In genomic region chr4:152512221-152512925, GRCm38 (mm10) we compare ENCODE assay signal across 11 mouse cellular contexts. TPM values are rescaled to one million over a fixed set of nuclear protein-coding genes. Genes with fewer than 3 reads are reported as not detected.
DNase-seq lines count a peak whose midpoint lies in the region; ATAC-seq lines count a peak whose summit lies in the region.
"Had no signal": no experiment of that assay in that cellular context is flagged by ENCODE, and none has a peak within 500 bp of the region (broad histone marks: within the 10 kb centered on the region; RNA-seq: fewer than 3 reads in every experiment).

No protein-coding gene starts in this region.

- no peak overlapping the region for H3K9ac ChIP-seq in forebrain, embryonic 13.5 days
- no peak overlapping the region for H3K9ac ChIP-seq in neural tube, embryonic 12.5 days
- H3K9ac ChIP-seq in heart, embryonic 11.5 days (ENCODE audit: low read depth, low read length) = no peak overlapping the region
- H3K9ac ChIP-seq: heart, embryonic 12.5 days had no signal

- H3K27me3 ChIP-seq in forebrain, embryonic 13.5 days = 0 out of 2 replicates have a peak, but pooled peaks cover 3% of the 10 kb centered on the region
- H3K27me3 ChIP-seq in limb, embryonic 10.5 days (ENCODE audit: low read depth, poor library complexity, severe bottlenecking) = peaks cover 7% of the 10 kb centered on the region; the same call in 1 of the 2 replicates
- no peaks in the 10 kb centered on the region for H3K27me3 ChIP-seq in neural tube, embryonic 12.5 days (replicated peaks)
- no peaks in the 10 kb centered on the region for H3K27me3 ChIP-seq in heart, embryonic 11.5 days (ENCODE audit: control insufficient read depth, insufficient read depth, low read length)
- H3K27me3 ChIP-seq: heart, embryonic 12.5 days had no signal

- H3K9me3 ChIP-seq in forebrain, embryonic 13.5 days (replicated peaks) = no peaks in the 10 kb centered on the region
- H3K9me3 ChIP-seq in limb, embryonic 10.5 days (replicated peaks) = no peaks in the 10 kb centered on the region
- no peaks in the 10 kb centered on the region for H3K9me3 ChIP-seq in neural tube, embryonic 12.5 days
- H3K9me3 ChIP-seq in heart, embryonic 11.5 days (replicated peaks; ENCODE audit: control insufficient read depth, low read length) = no peaks in the 10 kb centered on the region

- intact Hi-C loops in gastrocnemius, postnatal 14 days (cut with DNase I; ENCODE audit: low total_unique reads) = no loop called here

- H3K4me1 ChIP-seq in forebrain, embryonic 13.5 days = peaks cover 21% of the 10 kb centered on the region
- H3K4me1 ChIP-seq in limb, embryonic 10.5 days = peaks cover 20% of the 10 kb centered on the region
- peaks cover 7% of the 10 kb centered on the region for H3K4me1 ChIP-seq in neural tube, embryonic 12.5 days
- no peaks in the 10 kb centered on the region for H3K4me1 ChIP-seq in heart, embryonic 11.5 days (ENCODE audit: control insufficient read depth, insufficient read depth, low read length)
- H3K4me1 ChIP-seq: heart, embryonic 12.5 days had no signal

- 22% methylated on average over 18 of the region's 18 CpGs for WGBS in forebrain, embryonic 13.5 days
- 42% methylated on average over 18 of the region's 18 CpGs for WGBS in limb, embryonic 10.5 days
- WGBS in neural tube, embryonic 12.5 days = 43% methylated on average over 18 of the region's 18 CpGs
- WGBS in heart, embryonic 11.5 days (ENCODE audit: insufficient replicate concordance) = 78% methylated on average over 18 of the region's 18 CpGs

- no peak overlapping the region for H3K4me3 ChIP-seq in forebrain, embryonic 13.5 days
- H3K4me3 ChIP-seq in limb, embryonic 10.5 days = no peak overlapping the region
- H3K4me3 ChIP-seq in neural tube, embryonic 12.5 days = no peak overlapping the region
- H3K4me3 ChIP-seq in heart, embryonic 11.5 days (ENCODE audit: low read depth, low read length) = no peak overlapping the region
- H3K4me3 ChIP-seq: heart, embryonic 12.5 days had no signal

- peak; percentile 87 for ATAC-seq in forebrain, embryonic 13.5 days
- ATAC-seq in neural tube, embryonic 12.5 days (ENCODE audit: low FRiP score, low read depth) = peak; percentile 50
- ATAC-seq in heart, embryonic 11.5 days (replicated peaks; ENCODE audit: insufficient number of reproducible peaks, low FRiP score, low TSS enrichment) = no peak

- 0 out of 2 replicates have a peak, but pooled peaks cover 2% of the 10 kb centered on the region for H3K36me3 ChIP-seq in forebrain, embryonic 13.5 days (ENCODE audit: poor library complexity, severe bottlenecking)
- H3K36me3 ChIP-seq in limb, embryonic 10.5 days = peaks cover 5% of the 10 kb centered on the region
- peaks cover 21% of the 10 kb centered on the region for H3K36me3 ChIP-seq in neural tube, embryonic 12.5 days
- H3K36me3 ChIP-seq in heart, embryonic 11.5 days (ENCODE audit: control insufficient read depth, insufficient read depth, low read length) = peaks cover 3% of the 10 kb centered on the region

- H3K27ac ChIP-seq in forebrain, embryonic 13.5 days = peak overlapping the region; percentile 27; the same call in 1 of the 2 replicates
- H3K27ac ChIP-seq in limb, embryonic 10.5 days = peak overlapping the region; percentile 43; the same call in 1 of the 2 replicates
- no peak overlapping the region for H3K27ac ChIP-seq in neural tube, embryonic 12.5 days
- no peak overlapping the region for H3K27ac ChIP-seq in heart, embryonic 11.5 days (ENCODE audit: low read depth, low read length)
- H3K27ac ChIP-seq: macrophage had no signal

- peak; percentile 52 for DNase-seq in embryo, embryonic 11 days
- DNase-seq in limb, embryonic 10.5 days (ENCODE audit: low spot score) = peak; percentile 65
- no peak for DNase-seq in gastrocnemius, postnatal 14 days
- DNase-seq in kidney, adult 18-20 months = no peak
- DNase-seq: cerebellum, adult 11 months; thymus, postnatal 4 days had no signal

- peak overlapping the region; percentile 0; the same call in 1 of the 2 replicates for H3K4me2 ChIP-seq in forebrain, embryonic 13.5 days
- 0 out of 2 replicates have a peak overlapping the region, but pooled peaks have one; percentile 14 for H3K4me2 ChIP-seq in neural tube, embryonic 12.5 days (replicated peaks)
- no peak overlapping the region for H3K4me2 ChIP-seq in heart, embryonic 11.5 days
- H3K4me2 ChIP-seq: heart, embryonic 12.5 days had no signal

RNA-seq across cellular contexts. Expression of gene Kcnab2, which starts 34.7 kb away (rescaled TPM):
- polyA plus RNA-seq in forebrain, embryonic 13.5 days (2015; fragmentation: Nextera tagmentation; extraction: Ambion mirVana) = 12.2 and 13.1 TPM in 2 replicates
- 3.9 and 5.2 TPM in 2 replicates for polyA plus RNA-seq in limb, embryonic 10.5 days (2016; fragmentation: Nextera tagmentation; extraction: Ambion mirVana)
- 19.9 and 21.6 TPM in 2 replicates for polyA plus RNA-seq in neural tube, embryonic 12.5 days (2016; fragmentation: Nextera tagmentation; extraction: Ambion mirVana)
- 2.2 and 3.5 TPM in 2 replicates for polyA plus RNA-seq in heart, embryonic 11.5 days (2014; fragmentation: Nextera tagmentation; extraction: Ambion mirVana)
- total RNA-seq in gastrocnemius, postnatal 14 days (2021) = 1 to 10 TPM; 2.2 to 3.2 TPM

RNA-seq across cellular contexts. Expression of gene Nphp4, which starts 35.9 kb away (rescaled TPM):
- polyA plus RNA-seq in forebrain, embryonic 13.5 days (2015; fragmentation: Nextera tagmentation; extraction: Ambion mirVana) = 4.4 and 5.2 TPM in 2 replicates
- polyA plus RNA-seq in limb, embryonic 10.5 days (2016; fragmentation: Nextera tagmentation; extraction: Ambion mirVana) = 2.8 and 3.8 TPM in 2 replicates
- 6.6 and 7.2 TPM in 2 replicates for polyA plus RNA-seq in neural tube, embryonic 12.5 days (2016; fragmentation: Nextera tagmentation; extraction: Ambion mirVana)
- polyA plus RNA-seq in heart, embryonic 11.5 days (2014; fragmentation: Nextera tagmentation; extraction: Ambion mirVana) = 1.7 and 1.9 TPM in 2 replicates
- total RNA-seq in gastrocnemius, postnatal 14 days (2021) = 1 to 10 TPM; 1.2 to 1.3 TPM

Comparison
In these comparisons a context has a peak if more than half of its experiments do, and no peak if none do; other contexts are left out.
1. DNase-seq: peak in embryo, embryonic 11 days (single experiment) and limb, embryonic 10.5 days (single experiment); none in gastrocnemius, postnatal 14 days (single experiment) and kidney, adult 18-20 months (single experiment).
2. H3K27ac ChIP-seq: peak in forebrain, embryonic 13.5 days (single experiment) and limb, embryonic 10.5 days (single experiment); none in neural tube, embryonic 12.5 days (single experiment) and heart, embryonic 11.5 days (single experiment).